Mouse (Mus musculus) layer of hippocampus, postnatal 25 days (tissue): ENCODE data around the gene Ppp2r5d. TPM values are rescaled to one million over a fixed set of nuclear protein-coding genes. Genes with fewer than 3 reads are reported as not detected.

ENCODE experiments used
- DNase-seq, 2 experiments: peaks; one replicate each; pipeline ENCODE4 v3.0.0; 2022; ENCODE audit warnings: mixed read lengths in 2 of 2, low spot score in 1 of 2; ENCODE audit errors: extremely low spot score in 1 of 2
- total RNA-seq, 2 experiments: library from RNA; stranded (reverse); gene quantifications; 2 replicates each; pipeline ENCODE4 v1.2.3; 2021

Ppp2r5d gene
- 10 to 100 TPM; 88.1 to 91.8 TPM for total RNA-seq

- DNase-seq = peak; percentile 79 to 84
These were observed at the start of gene Ppp2r5d for GRCm38 (mm10) chr17:46704887-46705835. TSS of gene Ppp2r5d (minus strand) at chr17:46705111.

- peak; percentile 84 to 92 for DNase-seq
These were observed 47.1 kb upstream of the Ppp2r5d start, which contains the start of gene Cnpy3 for GRCm38 (mm10) chr17:46751794-46752556. TSS of gene Cnpy3 (minus strand) at chr17:46752214.

- no peak for DNase-seq
These were observed 46.3 kb upstream of the Ppp2r5d start for GRCm38 (mm10) chr17:46751056-46751793.

- no peak for DNase-seq
These were observed 45.7 kb upstream of the Ppp2r5d start for GRCm38 (mm10) chr17:46750580-46750979.

GRCm38 (mm10) chr17:46749282-46749681, 44.4 kb upstream of the Ppp2r5d start:
- DNase-seq = no peak

GRCm38 (mm10) chr17:46747806-46748205, 42.9 kb upstream of the Ppp2r5d start:
- no peak for DNase-seq

GRCm38 (mm10) chr17:46747234-46747633, 42.3 kb upstream of the Ppp2r5d start:
- DNase-seq = no peak

- no peak for DNase-seq
These were observed 40.6 kb upstream of the Ppp2r5d start for GRCm38 (mm10) chr17:46745506-46745905.

GRCm38 (mm10) chr17:46742986-46743385, 38.1 kb upstream of the Ppp2r5d start:
- no peak for DNase-seq

- DNase-seq = no peak
These were observed 36.4 kb upstream of the Ppp2r5d start for GRCm38 (mm10) chr17:46741305-46741704.

- DNase-seq = peak in 1 of 2 experiments; percentile 50
These were observed 31.2 kb upstream of the Ppp2r5d start for GRCm38 (mm10) chr17:46736160-46736559.

- no peak for DNase-seq
These were observed 30.4 kb upstream of the Ppp2r5d start for GRCm38 (mm10) chr17:46735287-46735686.

- DNase-seq = no peak
These were observed 29.1 kb upstream of the Ppp2r5d start for GRCm38 (mm10) chr17:46734055-46734454.

- no peak for DNase-seq
These were observed 24.0 kb upstream of the Ppp2r5d start, which contains the start of gene Gnmt for GRCm38 (mm10) chr17:46728904-46729318. TSS of gene Gnmt (minus strand) at chr17:46729168.

GRCm38 (mm10) chr17:46728496-46728895, 23.6 kb upstream of the Ppp2r5d start:
- DNase-seq = no peak

GRCm38 (mm10) chr17:46728021-46728420, 23.1 kb upstream of the Ppp2r5d start:
- DNase-seq = peak in 1 of 2 experiments; percentile 31

GRCm38 (mm10) chr17:46727271-46727670, 22.4 kb upstream of the Ppp2r5d start:
- DNase-seq = no peak

- no peak for DNase-seq
These were observed 21.1 kb upstream of the Ppp2r5d start for GRCm38 (mm10) chr17:46725731-46726645.

GRCm38 (mm10) chr17:46725273-46725672, 20.4 kb upstream of the Ppp2r5d start:
- no peak for DNase-seq
